Mouse (Mus musculus): Measurements from ENCODE around the gene Hes7.

DNA sequence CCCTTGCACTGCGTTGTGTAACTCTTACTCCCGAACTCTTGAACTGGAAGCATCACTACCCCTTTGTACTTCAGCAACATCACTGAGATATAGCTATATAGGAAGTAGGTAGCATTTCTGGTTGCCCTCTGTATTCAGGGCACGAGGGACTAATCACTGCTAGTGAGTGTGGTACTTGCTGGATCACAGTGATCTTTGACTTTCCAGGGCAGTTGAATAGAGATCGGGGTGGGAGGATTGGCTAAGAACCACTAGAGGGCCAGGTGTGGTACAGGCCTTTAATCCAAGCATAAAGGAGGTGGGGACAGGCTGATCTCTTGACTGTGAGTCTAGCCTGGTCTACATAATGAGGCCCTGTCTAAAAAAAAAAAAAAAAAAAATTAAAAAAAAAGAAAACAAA lies 27.3 kb upstream of the Hes7 start:
- TF ChIP-seq POLR2A (IDR thresholded peaks at IDR 0.05; ENCODE audit: low read depth, low read length) (no peak), CTCF (IDR thresholded peaks at IDR 0.05; ENCODE audit: extremely low read depth, insufficient read depth, insufficient read length, insufficient replicate concordance) (no peak)
